Mouse (Mus musculus) urinary bladder, postnatal 36 days (tissue): Measurements from ENCODE around the gene Tshz2.

Experiments
- DNase-seq, 2 experiments: peaks; one replicate each; pipeline ENCODE4 v3.0.0; 2022; ENCODE audit warnings: low spot score in 2 of 2, mixed read lengths in 1 of 2

Gene Tshz2

DNA sequence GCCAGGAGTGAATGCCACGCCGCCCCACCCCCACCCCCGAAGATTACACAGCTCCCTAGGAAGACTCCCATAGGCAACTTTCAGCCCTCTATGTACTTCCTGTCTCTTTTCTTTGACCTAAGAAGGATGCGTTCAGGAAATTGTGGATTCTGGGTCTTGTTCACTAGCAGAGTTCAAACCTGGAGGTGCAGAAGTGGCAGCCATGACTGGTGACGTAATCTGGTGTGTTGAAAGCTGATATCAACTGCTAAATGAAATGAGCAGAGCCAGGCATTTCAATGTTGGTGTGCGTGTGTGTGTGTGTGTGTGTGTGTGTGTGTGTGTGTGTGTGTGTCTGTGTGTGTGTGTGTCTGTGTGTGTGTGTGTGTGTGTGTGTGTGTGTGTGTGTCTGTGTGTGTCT, 302.8 kb downstream of the Tshz2 start:
- no peak for DNase-seq

DNA sequence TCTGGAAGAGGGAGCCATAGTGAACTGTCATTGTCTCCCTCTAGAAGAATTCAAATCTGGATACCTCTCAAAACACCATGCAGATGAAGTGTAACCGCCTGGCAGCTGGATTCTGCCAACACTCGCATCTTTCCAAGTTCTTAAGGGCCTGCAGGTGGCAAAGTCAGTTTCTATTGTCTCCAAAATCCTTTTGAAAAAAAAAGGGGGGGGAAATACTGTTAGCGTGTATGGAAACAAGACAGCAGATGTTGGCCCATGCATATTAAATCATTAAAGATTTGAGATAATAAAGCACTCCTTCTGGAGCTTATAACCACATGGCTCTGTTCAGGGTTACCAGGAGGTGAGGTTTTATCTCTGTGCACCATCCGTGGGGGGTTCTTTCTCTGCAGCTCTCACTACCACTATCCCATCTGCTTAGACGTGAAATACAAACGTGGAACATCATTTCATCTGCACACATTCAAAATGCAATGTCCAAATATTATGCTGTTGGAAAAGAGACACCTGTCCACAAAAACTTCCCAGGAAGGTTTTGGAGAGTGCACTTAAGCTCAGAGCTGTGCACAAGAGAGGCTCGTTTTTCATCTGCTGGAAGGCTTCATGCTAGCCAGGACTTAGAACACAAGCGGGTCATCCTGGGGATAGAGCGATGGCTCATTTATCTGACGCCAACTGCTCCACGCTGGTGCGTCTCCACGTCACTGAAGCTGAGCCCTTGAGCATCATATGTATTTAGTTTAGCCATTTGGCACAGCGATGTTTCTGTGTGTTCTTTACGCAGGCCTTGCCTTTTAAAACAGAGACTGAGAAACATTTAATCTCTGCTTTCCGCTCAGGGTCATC, 307.7 kb downstream of the Tshz2 start:
- DNase-seq = no peak

DNA sequence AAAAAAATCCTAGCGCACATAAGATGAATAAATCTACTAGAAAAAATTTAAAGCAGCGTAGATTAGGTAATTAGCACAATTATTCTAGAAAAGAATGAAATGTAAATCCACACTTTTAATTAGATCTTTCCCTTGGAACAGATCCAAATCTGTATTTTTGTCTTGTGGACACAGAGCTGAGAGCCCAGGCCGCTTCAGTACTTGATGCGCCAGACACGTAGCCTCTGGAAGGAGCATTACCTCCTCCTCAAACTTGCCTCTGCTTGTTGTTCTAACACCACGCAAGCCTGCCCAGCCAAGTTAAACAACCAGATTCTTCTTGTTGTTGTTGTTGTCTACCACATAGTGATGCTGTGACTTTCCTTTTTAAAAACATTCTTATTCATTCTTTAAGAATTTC, 310.9 kb downstream of the Tshz2 start:
- no peak for DNase-seq

DNA sequence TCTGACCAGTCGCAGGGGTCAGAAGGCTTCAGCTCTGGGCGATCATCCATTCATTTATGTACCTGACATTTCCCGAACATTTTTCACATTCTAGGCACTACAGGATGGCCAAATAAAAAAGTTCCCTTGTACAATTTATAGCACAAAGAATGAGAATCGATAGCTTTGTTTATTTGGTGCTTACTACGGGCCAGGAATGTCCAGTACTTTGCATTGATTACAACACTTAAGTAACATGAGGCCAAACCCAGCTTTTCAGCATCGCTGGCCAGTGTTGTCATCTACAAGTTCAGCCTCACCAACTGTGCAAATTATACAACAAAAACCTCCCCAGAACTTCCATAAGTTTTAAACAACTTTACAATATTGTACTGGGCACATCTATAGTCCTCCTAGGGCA, 315.3 kb downstream of the Tshz2 start:
- no peak for DNase-seq

DNA sequence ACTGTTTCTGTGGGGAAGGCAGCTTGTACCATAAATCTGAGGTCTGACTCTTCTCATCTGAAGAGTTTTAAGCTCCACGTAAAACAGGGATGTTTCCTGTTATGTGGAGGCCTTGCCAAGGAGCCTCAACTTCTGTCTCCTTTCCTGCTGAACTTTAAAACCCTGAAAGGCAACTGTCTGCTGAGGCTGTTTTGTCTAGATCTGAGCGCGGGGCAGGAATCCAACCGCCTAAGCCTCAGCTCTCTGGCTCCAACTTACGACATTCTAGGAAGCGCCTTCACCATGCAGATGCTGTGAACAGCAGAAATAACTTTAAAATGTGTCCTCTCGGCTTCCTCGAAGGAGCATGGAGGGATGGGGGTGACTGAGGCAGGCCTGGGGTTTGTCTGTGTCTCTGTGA, 318.2 kb downstream of the Tshz2 start:
- DNase-seq = peak in 1 of 2 experiments; percentile 46

DNA sequence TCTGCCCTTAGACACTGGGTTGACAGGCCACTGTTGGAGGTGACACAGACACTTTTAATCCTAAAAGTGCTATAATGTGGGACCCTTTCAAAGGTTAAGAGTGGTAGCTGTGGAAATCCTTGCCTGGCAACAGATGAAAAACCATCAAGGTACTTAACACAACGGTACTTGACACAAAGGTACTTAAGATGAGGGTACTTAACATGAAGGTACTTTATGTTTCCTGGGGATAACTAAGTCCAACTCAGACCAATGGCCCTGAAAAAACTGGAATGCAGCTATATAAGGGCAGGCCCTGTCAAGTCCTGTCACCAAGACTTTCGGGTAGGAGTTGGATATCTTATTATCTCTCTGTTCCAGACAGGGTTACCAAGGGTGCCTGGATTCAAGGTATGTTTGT, 320.2 kb downstream of the Tshz2 start:
- no peak for DNase-seq

DNA sequence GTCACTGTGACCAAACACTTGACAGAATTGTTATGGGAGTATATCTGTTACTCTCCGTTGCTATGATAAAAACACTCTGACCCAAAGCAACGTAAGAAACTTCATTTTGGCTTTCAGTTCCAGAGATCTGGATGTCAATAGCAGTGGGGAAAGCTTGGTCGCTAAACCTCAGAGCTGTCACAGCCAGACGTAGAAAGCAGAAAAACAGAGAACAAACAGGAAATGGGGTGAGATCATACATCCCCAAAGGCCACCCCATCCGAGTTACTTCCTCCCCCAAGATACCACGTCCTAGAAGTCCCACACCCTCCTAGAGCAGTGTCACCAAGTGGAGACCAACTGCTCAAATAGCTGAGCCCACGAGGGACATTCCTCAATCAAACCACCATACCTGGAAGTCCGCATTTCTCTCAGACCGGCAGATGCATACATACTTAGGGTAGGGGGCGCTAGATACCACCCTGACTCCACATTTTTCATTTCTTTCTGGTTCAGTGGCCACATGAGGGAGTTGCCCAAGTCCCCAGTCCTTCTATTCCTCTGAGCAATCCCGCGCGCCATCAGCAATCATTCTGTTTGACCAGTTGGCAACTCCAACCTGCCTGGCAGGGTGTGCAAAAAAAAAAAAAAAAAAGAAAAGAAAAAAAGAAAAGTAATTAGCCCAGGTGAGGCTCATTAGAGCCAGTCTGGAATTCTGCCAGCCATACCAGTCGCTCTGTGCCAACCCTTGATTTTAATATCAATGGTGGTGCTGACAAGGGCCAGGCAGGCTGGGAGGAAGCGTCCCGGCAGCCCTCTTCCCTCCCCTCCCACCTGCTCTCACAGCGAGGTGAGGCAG, 326.1 kb downstream of the Tshz2 start:
- no peak for DNase-seq

DNA sequence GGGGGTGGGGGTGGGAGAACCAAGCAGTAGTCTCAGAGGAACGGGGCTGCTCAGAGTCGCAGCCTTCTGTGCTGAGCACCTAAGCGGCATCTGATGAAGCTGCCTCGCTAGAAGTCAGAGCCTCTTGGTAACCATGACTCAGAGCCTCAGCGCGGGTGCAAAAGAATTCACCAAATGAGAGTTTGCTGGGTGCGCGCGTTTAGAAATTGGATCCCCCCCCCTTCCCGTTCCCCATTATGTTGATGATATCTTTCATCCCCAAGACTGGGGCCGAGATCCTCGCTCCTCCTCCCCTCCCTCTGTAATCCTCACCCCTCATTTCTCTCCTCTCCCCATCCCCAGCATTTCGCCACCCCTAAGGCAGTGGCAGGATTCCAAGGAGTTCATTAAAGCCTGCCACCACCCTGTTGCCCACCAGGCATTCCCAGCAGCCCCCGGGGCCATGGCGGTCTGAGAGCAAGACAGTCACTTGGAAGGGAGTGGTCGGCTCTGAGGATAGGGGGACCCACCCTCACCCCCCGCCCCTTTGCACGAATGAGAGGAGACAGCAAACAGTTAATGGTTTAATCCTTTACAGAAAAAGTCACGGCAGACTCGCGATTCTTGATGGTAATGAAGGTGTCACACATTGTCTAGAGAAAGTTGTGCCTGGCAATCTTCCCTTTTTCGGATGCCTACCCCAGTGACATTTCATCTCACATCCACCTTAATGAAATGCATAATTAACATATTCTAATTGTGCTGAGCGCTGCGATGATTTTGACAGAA, 328.8 kb downstream of the Tshz2 start:
- DNase-seq = no peak

DNA sequence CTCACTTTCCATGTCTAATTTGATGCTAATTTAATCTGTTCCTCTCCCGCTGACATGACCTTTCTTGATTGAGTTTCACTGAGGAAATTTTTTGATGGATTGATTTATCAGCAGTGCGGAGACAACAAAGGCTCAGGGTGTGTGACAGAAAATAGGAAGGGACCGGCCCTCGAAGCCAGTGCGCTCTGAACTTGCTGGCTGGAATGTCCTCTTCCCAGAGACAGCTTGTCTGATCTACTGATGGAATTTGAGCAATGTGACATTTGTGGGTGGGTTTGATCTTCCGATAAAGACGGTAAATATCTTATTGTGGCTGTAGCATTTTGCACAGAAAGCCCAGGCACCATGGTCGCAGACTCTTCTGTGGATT, 329.4 kb downstream of the Tshz2 start:
- no peak for DNase-seq

DNA sequence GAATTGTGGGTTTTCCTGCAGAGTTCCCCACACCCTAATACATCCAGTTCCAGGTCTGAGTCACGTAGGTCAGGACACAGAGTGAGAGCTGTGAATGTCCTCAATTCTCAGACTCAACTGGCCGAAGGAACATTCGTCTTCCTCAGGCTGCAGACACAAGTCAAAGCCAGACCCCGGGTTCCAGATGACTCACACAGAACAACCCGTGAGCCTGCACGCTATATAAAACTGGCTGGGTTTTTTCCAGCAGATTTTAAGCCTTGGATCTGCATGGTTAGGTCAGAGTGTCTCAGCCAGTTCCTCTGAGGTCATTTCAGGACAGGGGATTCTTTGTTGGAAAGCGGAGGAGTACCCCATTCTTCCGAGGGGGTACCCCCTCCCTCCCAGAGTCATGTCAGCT, 330.0 kb downstream of the Tshz2 start:
- DNase-seq = no peak

DNA sequence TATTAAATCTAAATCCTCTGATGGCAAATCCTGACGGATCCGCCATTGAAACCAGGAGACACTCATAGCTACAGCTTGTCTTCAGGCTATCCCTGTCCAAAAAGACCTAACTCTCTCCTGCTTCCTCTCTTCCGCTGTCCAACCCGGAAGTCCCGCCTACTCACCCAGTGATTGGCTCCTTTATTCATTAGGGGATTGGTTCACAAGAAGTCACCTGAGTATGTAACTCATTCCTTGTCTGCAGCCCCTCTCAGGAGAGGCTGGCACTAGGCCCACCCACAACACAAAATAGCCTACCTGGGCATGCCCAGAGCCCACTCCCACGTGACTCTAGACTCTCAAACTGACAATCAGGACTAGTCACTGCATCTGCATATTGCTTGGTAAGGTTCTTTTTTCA, 337.7 kb downstream of the Tshz2 start:
- no peak for DNase-seq

DNA sequence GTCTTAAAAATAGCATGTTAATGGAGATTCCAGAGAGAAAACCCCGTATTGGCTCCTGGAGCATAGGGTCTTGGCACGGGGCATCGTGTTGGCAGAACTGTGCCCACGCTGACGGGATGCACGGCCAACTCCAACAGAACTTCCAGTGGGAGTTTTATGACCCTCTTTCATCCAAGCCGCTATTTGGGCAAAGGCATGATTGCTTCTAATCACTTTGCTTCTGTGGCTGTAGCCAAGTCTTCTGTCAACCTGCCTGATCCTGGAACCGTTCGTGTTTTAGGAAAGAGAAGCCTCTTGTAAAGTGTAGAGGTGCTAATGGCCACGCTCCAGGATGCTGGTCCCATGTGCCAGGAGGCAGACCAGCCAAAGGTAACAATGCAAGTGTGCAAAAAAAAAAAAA, 350.1 kb downstream of the Tshz2 start:
- DNase-seq = no peak

DNA sequence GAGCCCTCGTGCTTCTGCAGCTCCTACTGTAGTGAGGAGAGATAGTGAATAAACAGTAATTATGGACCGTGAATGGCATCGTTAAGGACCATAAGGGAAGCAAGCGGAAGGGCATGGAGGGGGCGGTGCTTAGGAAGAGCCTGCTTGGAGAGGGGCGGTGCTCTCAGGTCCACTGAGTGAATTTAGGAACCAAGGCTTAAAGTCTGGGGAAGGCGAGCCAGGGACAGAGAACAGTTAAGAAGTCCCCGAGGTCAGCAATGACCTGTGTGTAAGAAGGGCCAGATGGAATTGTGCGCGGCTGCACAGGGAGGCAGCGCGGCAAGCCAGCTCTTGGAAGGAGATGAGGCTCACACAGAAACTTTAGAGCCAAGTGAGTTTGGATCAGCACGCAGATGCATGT, 354.4 kb downstream of the Tshz2 start:
- DNase-seq = no peak

DNA sequence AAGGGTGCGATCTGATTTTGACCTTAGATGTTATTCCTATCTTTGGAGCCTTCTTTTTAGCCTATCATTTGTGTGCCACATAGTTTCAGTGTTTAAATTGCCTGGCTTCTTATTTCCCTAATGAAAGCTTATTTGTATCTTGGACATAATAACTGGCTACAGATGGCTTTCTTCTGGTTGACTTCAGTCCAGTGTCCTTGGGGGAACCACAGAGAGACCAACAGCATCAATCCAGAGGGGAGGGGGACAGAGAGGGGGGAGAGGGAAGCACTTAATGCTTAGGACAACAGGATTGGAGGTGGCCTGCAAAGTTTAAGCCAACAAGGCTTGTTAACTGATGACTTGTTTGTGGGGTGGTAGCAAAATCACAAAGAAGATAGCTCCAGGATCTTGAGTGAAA, 356.4 kb downstream of the Tshz2 start:
- no peak for DNase-seq

DNA sequence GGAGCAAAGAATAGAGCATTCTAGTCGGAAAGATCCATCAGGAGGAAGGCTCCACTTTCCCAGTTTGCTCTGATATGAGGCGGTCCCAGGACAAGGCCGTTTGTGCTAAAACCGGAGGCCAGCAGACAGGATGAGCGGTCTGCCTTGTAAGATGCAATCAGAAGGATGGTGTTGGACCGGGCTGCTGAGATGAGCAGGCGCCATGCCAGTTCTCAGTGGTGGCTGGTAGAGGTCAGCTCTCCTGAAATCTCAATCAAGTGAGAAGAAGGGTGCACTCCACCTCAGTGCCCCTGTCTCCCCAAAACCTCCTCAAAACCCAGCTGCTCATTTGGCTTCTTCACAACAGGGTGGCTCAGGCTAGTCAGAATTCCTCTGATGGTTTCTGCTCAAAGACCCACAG, 358.2 kb downstream of the Tshz2 start:
- no peak for DNase-seq

DNA sequence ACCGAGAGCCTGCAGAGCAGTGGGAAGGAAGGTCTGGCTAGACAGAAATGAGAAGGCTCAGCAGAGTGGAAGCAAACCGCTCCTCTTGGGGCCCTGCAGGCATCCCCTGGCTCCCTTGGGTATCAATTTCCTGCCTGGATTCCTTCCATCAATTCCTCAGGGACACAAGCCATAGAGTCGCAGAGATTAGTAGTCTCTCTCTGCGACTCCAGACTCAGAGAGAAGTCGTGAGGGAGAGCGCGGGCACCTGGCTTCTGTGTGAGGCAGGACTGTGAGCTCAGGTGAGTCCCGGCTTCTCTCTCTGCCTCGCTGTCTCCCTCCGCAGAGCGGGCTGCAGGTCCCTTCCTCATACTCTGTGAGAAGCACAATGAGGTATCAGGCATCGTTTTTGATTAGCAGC, 363.2 kb downstream of the Tshz2 start:
- no peak for DNase-seq

DNA sequence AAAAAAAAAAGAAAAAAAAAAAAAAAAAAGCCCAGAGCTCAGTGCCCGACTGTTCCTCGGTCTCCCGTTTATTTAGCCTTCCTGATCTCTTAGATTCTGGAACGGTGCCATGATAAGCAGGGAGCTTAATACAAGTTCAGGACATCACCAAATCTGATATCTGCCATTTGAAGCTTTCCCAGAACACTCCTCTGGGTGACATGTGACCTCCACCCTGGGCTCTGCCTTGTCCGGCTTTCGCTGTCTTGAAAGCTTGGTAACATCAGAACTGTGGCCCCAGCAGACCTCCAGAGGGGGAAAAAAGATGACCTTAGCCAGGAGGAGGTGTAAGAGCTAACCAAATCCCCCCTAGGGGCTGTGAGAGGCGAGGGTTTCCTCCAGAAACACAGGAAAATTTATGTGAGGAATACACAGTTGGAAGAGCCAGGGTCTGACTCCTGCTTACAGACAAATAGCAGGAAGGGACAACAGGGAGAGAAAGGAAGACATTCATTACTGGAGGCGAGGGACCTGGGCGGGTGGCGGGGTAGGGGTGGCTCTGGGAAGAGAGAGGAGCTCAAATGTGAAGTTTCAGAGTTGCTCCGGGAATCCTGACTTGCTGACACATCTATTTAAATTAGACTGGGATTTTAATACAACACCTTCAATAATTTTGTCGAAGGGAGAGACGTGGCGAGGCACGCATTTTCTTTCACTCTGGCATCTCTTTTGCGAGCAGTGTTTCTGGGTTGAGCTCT, 363.9 kb downstream of the Tshz2 start:
- no peak for DNase-seq

DNA sequence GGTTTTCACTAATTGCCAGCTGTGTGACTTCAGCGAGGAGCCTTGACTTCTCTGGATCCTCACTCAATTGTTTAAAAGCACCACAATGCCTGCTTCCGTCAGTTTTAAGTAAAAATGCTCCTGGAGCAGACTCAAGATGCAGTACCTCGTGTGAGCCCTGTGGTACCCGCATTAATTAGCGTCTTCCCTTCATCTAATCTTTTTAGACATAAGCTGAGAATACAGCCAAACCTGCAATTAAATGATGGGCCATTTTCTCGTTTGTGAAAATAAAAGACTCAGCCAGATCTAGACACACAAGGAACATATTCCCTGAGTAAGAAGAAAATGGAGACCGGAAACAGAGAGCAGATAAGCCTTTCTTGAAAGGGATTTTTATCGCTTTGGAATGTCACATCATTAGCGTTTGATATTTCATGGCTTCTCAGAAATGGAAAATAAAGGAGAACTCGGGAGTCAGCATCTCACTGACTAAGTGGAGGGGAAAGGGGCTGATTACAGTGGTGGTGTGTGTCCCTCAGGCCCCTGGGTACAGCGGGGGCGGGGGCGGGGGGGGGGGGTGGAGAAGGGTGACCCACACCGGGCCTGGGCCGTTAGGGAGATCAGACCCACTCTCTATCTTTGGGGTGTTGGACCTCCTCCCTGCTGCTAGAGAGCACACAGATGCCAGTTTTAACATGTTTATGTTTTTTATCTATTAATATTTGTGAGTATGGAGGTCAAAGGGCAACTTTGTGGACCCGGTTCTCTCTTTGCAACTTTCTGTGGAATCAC, 364.6 kb downstream of the Tshz2 start:
- DNase-seq = no peak

DNA sequence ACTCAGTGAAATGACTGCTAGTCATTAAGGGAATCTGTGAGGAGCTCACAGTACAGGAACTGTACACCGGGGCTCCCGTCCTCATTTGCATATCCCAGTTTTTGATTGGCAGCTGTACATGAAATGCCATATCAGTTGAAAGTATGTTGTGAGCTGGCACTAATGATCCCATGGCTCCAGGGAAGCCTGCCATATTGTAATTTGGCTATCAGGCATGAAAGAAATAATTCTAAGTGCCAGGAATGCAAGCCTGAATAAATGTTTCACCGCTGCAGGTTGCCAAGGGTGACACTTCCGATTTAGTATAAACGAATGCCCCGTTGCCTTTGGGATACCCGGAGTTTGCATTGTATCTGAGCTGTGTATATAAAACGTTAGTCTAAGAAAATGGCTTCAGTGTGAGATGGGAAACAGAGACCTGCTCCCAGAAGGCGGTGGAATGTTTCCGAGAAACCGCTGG, 366.1 kb downstream of the Tshz2 start:
- no peak for DNase-seq

DNA sequence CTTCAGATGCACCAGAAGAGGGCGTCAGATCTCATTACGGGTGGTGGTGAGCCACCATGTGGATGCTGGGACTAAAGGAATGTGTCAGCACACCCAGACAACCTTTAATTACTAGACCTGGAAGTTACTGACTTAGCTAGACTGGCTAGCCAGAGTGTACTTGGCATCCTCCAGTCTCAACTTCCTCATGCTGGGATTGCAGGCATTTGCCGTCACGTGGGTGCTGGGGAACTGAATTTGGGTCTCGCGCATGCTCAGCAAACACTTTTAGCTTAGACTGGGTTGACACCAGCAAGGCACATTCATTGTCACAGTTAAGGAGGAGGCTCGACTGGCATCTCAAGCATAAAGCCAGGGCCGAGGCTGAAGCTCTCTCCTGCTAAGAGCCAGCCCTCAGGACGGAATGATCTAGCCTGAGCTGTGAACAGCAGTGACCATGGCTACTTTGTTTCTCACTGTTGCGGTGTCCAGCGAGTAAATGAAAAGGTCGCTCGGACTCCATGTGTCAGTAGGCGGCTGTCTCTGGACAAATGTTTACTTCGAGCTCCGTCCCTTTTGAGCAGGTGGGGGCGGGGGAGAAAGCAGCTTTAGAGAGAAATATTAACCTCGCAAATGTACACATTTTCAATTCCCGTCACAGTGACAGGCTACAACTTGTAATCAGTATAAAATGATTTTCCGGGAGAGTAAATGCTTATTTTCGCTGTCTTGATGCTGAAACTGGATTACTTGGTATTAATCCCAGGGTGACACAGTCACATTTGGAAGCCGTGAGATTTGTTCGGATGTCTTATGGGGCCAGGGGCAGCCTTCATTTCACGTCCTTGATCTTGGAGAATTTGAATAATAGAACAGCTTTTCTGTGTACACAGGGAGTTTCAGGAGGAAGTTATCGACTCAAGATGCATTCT, 370.0 kb downstream of the Tshz2 start:
- DNase-seq = peak; percentile 46 to 50
